Mouse (Mus musculus) central nervous system, embryonic 14 days (tissue): ENCODE results near the gene F2. TPM values are rescaled to one million over a fixed set of nuclear protein-coding genes. Genes with fewer than 3 reads are reported as not detected.

Source experiments
- polyA plus RNA-seq: library from polyadenylated mRNA; depleted of rRNA; stranded (reverse); fragments of >200 nt; gene quantifications from 2 replicates; pipeline ENCODE4 v1.2.3, GENCODE M21; 2012; rRNA removed

Gene F2
- polyA plus RNA-seq: 0.12 and 0.64 TPM in 2 replicates

GRCm38 (mm10) chr2:91636229-91636628 lies at the start of gene F2:
Gene F2, minus strand, starts transcription at chr2:91636414.

GRCm38 (mm10) chr2:91649553-91650359 lies 13.5 kb upstream of the F2 start, which contains the start of the genes Zfp408 and Arhgap1:
Gene Zfp408, minus strand, starts transcription at chr2:91649791.
Gene Arhgap1, plus strand, starts transcription at chr2:91649860.

Other genes with a start within 250 kb of the F2 start
- gene 1110051M20Rik, start 191.7 kb downstream of the F2 start, polyA plus RNA-seq: 73.2 and 76.6 TPM in 2 replicates
- 9.0 and 11.0 TPM in 2 replicates for gene Lrp4, start 178.9 kb downstream of the F2 start, polyA plus RNA-seq
- 92.3 and 113 TPM in 2 replicates for gene Ckap5, start 109.7 kb downstream of the F2 start, polyA plus RNA-seq
- gene Zfp408, start 13.4 kb upstream of the F2 start, polyA plus RNA-seq: 30.2 and 30.3 TPM in 2 replicates
- 74.7 and 85.3 TPM in 2 replicates for gene Arhgap1, start 13.4 kb upstream of the F2 start, polyA plus RNA-seq
- gene Atg13, start 74.2 kb upstream of the F2 start, polyA plus RNA-seq: 52.7 and 58.6 TPM in 2 replicates
- gene Harbi1, start 74.4 kb upstream of the F2 start, polyA plus RNA-seq: 7.6 and 7.8 TPM in 2 replicates
- gene Ambra1, start 93.7 kb upstream of the F2 start, polyA plus RNA-seq: 29.1 and 32.4 TPM in 2 replicates